Mouse (Mus musculus) brown adipose tissue, adult 24 weeks (tissue): Measurements from ENCODE around the gene Cntn5. TPM values are rescaled to one million over a fixed set of nuclear protein-coding genes. Genes with fewer than 3 reads are reported as not detected.

Source experiments
- H3K27ac ChIP-seq: fragments of 200-500 bp; replicated peaks from 2 replicates; pipeline ENCODE4 v1.5.1; 2012; ENCODE audit warnings: low read depth, mild to moderate bottlenecking, low read length
- H3K4me1 ChIP-seq: fragments of 200-500 bp; 2 replicates; pipeline ENCODE4 v1.6.1; 2012; ENCODE audit warnings: low read length, mixed read lengths; ENCODE audit not compliant: control insufficient read depth, insufficient read depth, insufficient read length
- H3K4me3 ChIP-seq: fragments of 200-500 bp; 2 replicates; pipeline ENCODE4 v1.5.1; 2012; ENCODE audit warnings: low read depth, mild to moderate bottlenecking, low read length, moderate library complexity; ENCODE audit not compliant: insufficient read depth
- polyA plus RNA-seq: library from polyadenylated mRNA; stranded (reverse); fragments of >200 nt; gene quantifications from 2 replicates; pipeline ENCODE4 v1.2.4, GENCODE M21; 2012; ENCODE audit not compliant: missing spikeins, insufficient read depth, insufficient read length

Gene Cntn5
- polyA plus RNA-seq, 1 experiment = not detected

GRCm38 (mm10) chr9:9718145-9718544 lies 1186.4 kb downstream of the Cntn5 start:
- Histone ChIP-seq H3K27ac (no peak overlapping the region), H3K4me1 (no peaks in the 10 kb centered on the region), H3K4me3 (no peak overlapping the region)

GRCm38 (mm10) chr9:9708671-9709070 lies 1195.9 kb downstream of the Cntn5 start:
- no peak overlapping the region for H3K27ac ChIP-seq
- no peak overlapping the region for H3K4me3 ChIP-seq
- no peaks in the 10 kb centered on the region for H3K4me1 ChIP-seq

GRCm38 (mm10) chr9:9707766-9708165 lies 1196.8 kb downstream of the Cntn5 start:
- no peak overlapping the region for H3K4me3 ChIP-seq

GRCm38 (mm10) chr9:9705180-9705579 lies 1199.4 kb downstream of the Cntn5 start:
- Histone ChIP-seq H3K27ac (no peak overlapping the region), H3K4me3 (no peak overlapping the region), H3K4me1 (no peaks in the 10 kb centered on the region)

More at GRCm38 (mm10) chr9:9707766-9708165, 1196.8 kb downstream of the Cntn5 start:
- Histone ChIP-seq H3K4me1 (no peaks in the 10 kb centered on the region), H3K27ac (no peak overlapping the region)

- H3K4me3 ChIP-seq = no peak overlapping the region
- no peak overlapping the region for H3K27ac ChIP-seq
- H3K4me1 ChIP-seq = no peaks in the 10 kb centered on the region
Observed at GRCm38 (mm10) chr9:9696636-9697035, 1207.9 kb downstream of the Cntn5 start.

GRCm38 (mm10) chr9:9682348-9682884 lies 1222.2 kb downstream of the Cntn5 start:
- Histone ChIP-seq H3K4me1 (no peaks in the 10 kb centered on the region), H3K27ac (no peak overlapping the region), H3K4me3 (no peak overlapping the region)

- Histone ChIP-seq H3K4me1 (no peaks in the 10 kb centered on the region), H3K4me3 (no peak overlapping the region), H3K27ac (no peak overlapping the region)
Observed at GRCm38 (mm10) chr9:9676078-9676477, 1228.5 kb downstream of the Cntn5 start.

GRCm38 (mm10) chr9:9674531-9674930 lies 1230.0 kb downstream of the Cntn5 start:
- Histone ChIP-seq H3K4me3 (no peak overlapping the region), H3K4me1 (no peaks in the 10 kb centered on the region), H3K27ac (no peak overlapping the region)

- Histone ChIP-seq H3K4me1 (no peaks in the 10 kb centered on the region), H3K4me3 (no peak overlapping the region), H3K27ac (no peak overlapping the region)
Observed at GRCm38 (mm10) chr9:9673277-9674049, 1231.1 kb downstream of the Cntn5 start.

- Histone ChIP-seq H3K27ac (no peak overlapping the region), H3K4me3 (no peak overlapping the region), H3K4me1 (no peaks in the 10 kb centered on the region)
Observed at GRCm38 (mm10) chr9:9653463-9653862, 1251.1 kb downstream of the Cntn5 start.

GRCm38 (mm10) chr9:9647361-9647760 lies 1257.2 kb downstream of the Cntn5 start:
- Histone ChIP-seq H3K4me1 (no peaks in the 10 kb centered on the region), H3K27ac (no peak overlapping the region), H3K4me3 (no peak overlapping the region)

GRCm38 (mm10) chr9:9646276-9646675 lies 1258.3 kb downstream of the Cntn5 start:
- Histone ChIP-seq H3K4me1 (no peaks in the 10 kb centered on the region), H3K27ac (no peak overlapping the region), H3K4me3 (no peak overlapping the region)
